Mouse (Mus musculus) heart, postnatal 0 days (tissue): ENCODE measurements around the gene Krtap5-2.

ENCODE experiments used
- CTCF ChIP-seq: IDR thresholded peaks from 2 replicates; pipeline ENCODE4 v1.5.1; 2016; ENCODE audit warnings: antibody characterized with exemption, control low read depth, low read depth
- EP300 ChIP-seq: IDR thresholded peaks from 2 replicates; pipeline ENCODE4 v1.6.1; 2016; ENCODE audit warnings: antibody characterized with exemption, low read depth

DNA sequence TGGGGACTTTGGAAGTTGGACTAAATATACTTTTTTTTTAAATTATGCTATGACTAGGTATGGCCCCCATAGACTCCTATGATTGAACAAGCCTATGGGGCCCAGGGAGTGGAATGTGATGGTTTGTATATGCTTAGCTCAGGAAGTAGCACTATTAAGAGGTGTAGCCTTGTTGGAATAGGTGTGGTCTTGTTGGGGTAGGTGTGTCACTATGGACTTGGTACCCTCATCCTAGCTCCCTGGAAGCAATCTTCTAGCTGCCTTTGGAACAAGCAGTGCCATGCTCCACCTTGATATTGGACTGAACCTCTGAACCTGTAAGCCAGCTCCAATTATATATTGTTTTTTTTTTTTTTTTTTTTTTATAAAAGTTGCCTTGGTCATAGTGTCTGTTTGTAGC lies 29.7 kb upstream of the Krtap5-2 start:
- TF ChIP-seq CTCF = no peak
- no peak for TF ChIP-seq EP300
